Mouse (Mus musculus) ES-E14 (cell line): ENCODE data around the gene Dennd1a.

ENCODE experiments used
- CHD2 ChIP-seq: IDR thresholded peaks from 2 replicates; pipeline ENCODE4 v1.6.1; 2014; ENCODE audit warnings: mild to moderate bottlenecking, low read depth, low read length, inconsistent platforms
- HCFC1 ChIP-seq: IDR thresholded peaks from 2 replicates; pipeline ENCODE4 v1.6.1; 2012; ENCODE audit warnings: low read length, inconsistent platforms, borderline replicate concordance; ENCODE audit not compliant: insufficient read depth
- MAFK ChIP-seq: IDR thresholded peaks from 2 replicates; pipeline ENCODE4 v1.6.1; 2014; ENCODE audit warnings: mild to moderate bottlenecking, low read depth, low read length, inconsistent platforms; ENCODE audit not compliant: insufficient read depth
- ZC3H11A ChIP-seq: IDR thresholded peaks from 2 replicates; pipeline ENCODE4 v1.6.1; 2012; ENCODE audit warnings: low read depth, mild to moderate bottlenecking, inconsistent platforms, low read length, borderline replicate concordance
- ZNF384 ChIP-seq: IDR thresholded peaks from 2 replicates; pipeline ENCODE4 v1.6.1; 2012; ENCODE audit warnings: low read depth, low read length, inconsistent platforms

DNA sequence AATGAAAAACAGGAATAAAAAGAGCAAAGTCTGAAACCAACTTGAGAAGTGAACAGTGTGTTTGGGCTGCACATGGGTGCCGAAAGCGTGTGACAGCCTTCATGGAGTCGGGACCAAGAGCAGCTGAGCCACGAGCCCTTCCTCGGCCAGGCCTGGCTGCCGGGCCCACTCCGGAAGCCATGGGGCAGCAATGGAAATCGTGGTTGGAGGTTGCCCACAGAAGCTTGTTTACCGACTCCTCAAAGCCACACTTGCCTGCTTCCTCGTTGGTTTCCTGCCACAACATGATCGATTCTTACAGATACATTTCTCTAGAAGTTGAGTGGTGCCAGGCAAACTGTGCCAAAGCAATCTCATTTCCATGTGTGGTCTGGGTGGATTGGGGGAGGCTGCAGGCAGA lies 31.9 kb upstream of the Dennd1a start:
- TF ChIP-seq MAFK (no peak), CHD2 (no peak), HCFC1 (no peak), ZC3H11A (no peak), ZNF384 (no peak)
